Mouse (Mus musculus): Measurements from ENCODE around the gene Brk1. TPM values are rescaled to one million over a fixed set of nuclear protein-coding genes. Genes with fewer than 3 reads are reported as not detected.

Brk1 gene
- polyA plus RNA-seq, 1 experiment from 2014 or later, result 233 TPM

GRCm38 (mm10) chr6:113592637-113593036 is 11.9 kb upstream of the Brk1 start:
- Histone ChIP-seq H3K36me3 (replicated peaks; ENCODE audit: control insufficient read depth, insufficient read depth, low read depth, low read length) (no peaks in the 10 kb centered on the region), H3K4me1 (ENCODE audit: control insufficient read depth, insufficient read depth, low read length) (no peaks in the 10 kb centered on the region), H3K27me3 (ENCODE audit: control insufficient read depth, insufficient read depth, low read length) (no peaks in the 10 kb centered on the region), H3K27ac (replicated peaks; ENCODE audit: low read depth, low read length) (no peak overlapping the region), H3K4me2 (ENCODE audit: low read depth, low read length) (no peak overlapping the region), H3K9me3 (replicated peaks; ENCODE audit: control insufficient read depth, low read length) (no peaks in the 10 kb centered on the region), H3K9ac (replicated peaks; ENCODE audit: low read length) (no peak overlapping the region), H3K4me3 (ENCODE audit: low read depth, low read length) (no peak overlapping the region)
- DNase-seq (ENCODE audit: low spot score) (no peak), ATAC-seq (replicated peaks; ENCODE audit: insufficient number of reproducible peaks, low FRiP score, low TSS enrichment, low read depth) (no peak)
- 94% methylated on average over 2 of the region's 2 CpGs for WGBS

- Histone ChIP-seq H3K4me2 (ENCODE audit: low read depth, low read length) (no peak overlapping the region), H3K27me3 (ENCODE audit: control insufficient read depth, insufficient read depth, low read length) (no peaks in the 10 kb centered on the region), H3K4me3 (ENCODE audit: low read depth, low read length) (no peak overlapping the region), H3K4me1 (ENCODE audit: control insufficient read depth, insufficient read depth, low read length) (no peaks in the 10 kb centered on the region), H3K9ac (replicated peaks; ENCODE audit: low read length) (no peak overlapping the region), H3K9me3 (replicated peaks; ENCODE audit: control insufficient read depth, low read length) (no peaks in the 10 kb centered on the region), H3K36me3 (replicated peaks; ENCODE audit: control insufficient read depth, insufficient read depth, low read depth, low read length) (no peaks in the 10 kb centered on the region; the same call in 1 of the 2 replicates), H3K27ac (replicated peaks; ENCODE audit: low read depth, low read length) (no peak overlapping the region)
- no peak for ATAC-seq (replicated peaks; ENCODE audit: insufficient number of reproducible peaks, low FRiP score, low TSS enrichment, low read depth)
- DNase-seq (ENCODE audit: low spot score), result no peak
- 90% methylated on average over 4 of the region's 4 CpGs for WGBS
Measured at GRCm38 (mm10) chr6:113597945-113598344, 6.6 kb upstream of the Brk1 start.

GRCm38 (mm10) chr6:113599833-113600232 is 4.7 kb upstream of the Brk1 start:
- no peak overlapping the region for H3K9ac ChIP-seq (replicated peaks; ENCODE audit: low read length)
- 86% methylated on average over 5 of the region's 5 CpGs for WGBS
- H3K9me3 ChIP-seq (replicated peaks; ENCODE audit: control insufficient read depth, low read length), result no peaks in the 10 kb centered on the region
- no peak for ATAC-seq (replicated peaks; ENCODE audit: insufficient number of reproducible peaks, low FRiP score, low TSS enrichment, low read depth)
- DNase-seq (ENCODE audit: low spot score), result no peak
- no peaks in the 10 kb centered on the region for H3K27me3 ChIP-seq (ENCODE audit: control insufficient read depth, insufficient read depth, low read length)
- no peak overlapping the region for H3K27ac ChIP-seq (replicated peaks; ENCODE audit: low read depth, low read length)
- H3K4me3 ChIP-seq (ENCODE audit: low read depth, low read length), result no peak overlapping the region
- no peak overlapping the region for H3K4me2 ChIP-seq (ENCODE audit: low read depth, low read length)
- no peaks in the 10 kb centered on the region for H3K4me1 ChIP-seq (ENCODE audit: control insufficient read depth, insufficient read depth, low read length)
- no peaks in the 10 kb centered on the region; the same call in 1 of the 2 replicates for H3K36me3 ChIP-seq (replicated peaks; ENCODE audit: control insufficient read depth, insufficient read depth, low read depth, low read length)

DNA sequence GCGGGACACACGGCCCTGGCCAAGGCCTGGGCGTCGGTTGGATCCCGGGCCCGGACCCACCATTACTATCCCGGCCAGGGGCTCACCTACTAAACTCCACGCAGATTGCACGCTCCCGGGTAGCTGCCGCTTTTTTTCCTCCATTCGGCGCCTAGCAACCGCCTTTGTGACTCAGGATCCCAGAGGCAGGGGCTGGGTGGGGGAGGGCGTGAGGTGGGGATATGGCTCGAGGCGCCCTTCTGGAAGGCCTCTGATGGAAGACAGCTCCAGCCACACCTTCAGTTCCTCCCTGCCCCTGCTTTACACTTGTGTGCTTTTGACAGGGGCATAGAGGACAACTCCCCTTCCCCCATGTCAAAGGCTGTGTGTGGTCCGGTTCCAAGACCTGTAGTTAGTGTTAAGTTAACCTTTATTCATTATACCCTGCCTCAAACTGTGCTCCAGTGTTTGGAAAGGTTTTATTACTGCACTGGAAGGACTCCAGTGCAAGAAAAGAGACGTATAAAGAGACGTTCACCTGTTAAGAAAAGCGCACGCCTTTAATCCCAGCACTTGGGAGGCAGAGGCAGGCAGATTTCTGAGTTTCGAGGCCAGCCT is 3.9 kb upstream of the Brk1 start, which contains the start of gene Fancd2os:
Gene Fancd2os, minus strand, starts transcription at position 173 of the 597 bp plus-strand sequence.
- H3K36me3 ChIP-seq (replicated peaks; ENCODE audit: control insufficient read depth, insufficient read depth, low read depth, low read length), result no peaks in the 10 kb centered on the region; the same call in 1 of the 2 replicates
- no peaks in the 10 kb centered on the region for H3K27me3 ChIP-seq (ENCODE audit: control insufficient read depth, insufficient read depth, low read length)
- 0 out of 2 replicates have a peak within 1 kb of the TSS, but pooled peaks have one; percentile 37 for H3K9ac ChIP-seq (replicated peaks; ENCODE audit: low read length)
- 45% methylated on average over 23 of the region's 23 CpGs for WGBS
- no peaks in the 10 kb centered on the region for H3K9me3 ChIP-seq (replicated peaks; ENCODE audit: control insufficient read depth, low read length)
- H3K4me2 ChIP-seq (ENCODE audit: low read depth, low read length), result no peak within 1 kb of the TSS
- no peaks in the 10 kb centered on the region for H3K4me1 ChIP-seq (ENCODE audit: control insufficient read depth, insufficient read depth, low read length)
- DNase-seq (ENCODE audit: low spot score) (peak; percentile 23), ATAC-seq (replicated peaks; ENCODE audit: insufficient number of reproducible peaks, low FRiP score, low TSS enrichment, low read depth) (no peak)
- no peak within 1 kb of the TSS for H3K27ac ChIP-seq (replicated peaks; ENCODE audit: low read depth, low read length)
- no peak within 1 kb of the TSS for H3K4me3 ChIP-seq (ENCODE audit: low read depth, low read length)

DNA sequence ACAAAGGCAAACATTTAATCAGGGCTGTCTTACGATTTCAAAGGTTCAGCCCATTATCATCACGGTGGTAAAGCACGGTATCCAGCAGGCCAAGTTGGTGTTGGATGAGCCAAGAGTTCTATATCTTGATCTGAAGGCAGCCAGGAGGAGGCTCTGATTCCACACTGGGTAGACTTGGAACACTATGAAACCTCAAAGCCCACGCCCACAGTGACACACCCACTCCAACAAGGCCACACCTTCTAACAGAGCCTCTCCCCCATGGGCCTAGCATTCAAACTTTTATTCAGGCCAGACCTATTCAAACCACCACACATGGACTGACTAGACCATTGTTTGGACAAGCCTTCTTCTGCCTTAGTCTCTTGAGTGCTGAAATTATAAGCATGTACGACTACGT is 1.8 kb upstream of the Brk1 start:
- H3K27ac ChIP-seq (replicated peaks; ENCODE audit: low read depth, low read length), result no peak overlapping the region
- WGBS, result 92% methylated on average over 6 of the region's 6 CpGs
- no peak overlapping the region for H3K4me2 ChIP-seq (ENCODE audit: low read depth, low read length)
- H3K9ac ChIP-seq (replicated peaks; ENCODE audit: low read length), result no peak overlapping the region
- no peaks in the 10 kb centered on the region for H3K9me3 ChIP-seq (replicated peaks; ENCODE audit: control insufficient read depth, low read length)
- no peaks in the 10 kb centered on the region for H3K4me1 ChIP-seq (ENCODE audit: control insufficient read depth, insufficient read depth, low read length)
- no peaks in the 10 kb centered on the region; the same call in 1 of the 2 replicates for H3K36me3 ChIP-seq (replicated peaks; ENCODE audit: control insufficient read depth, insufficient read depth, low read depth, low read length)
- ATAC-seq (replicated peaks; ENCODE audit: insufficient number of reproducible peaks, low FRiP score, low TSS enrichment, low read depth) (no peak), DNase-seq (ENCODE audit: low spot score) (no peak)
- no peaks in the 10 kb centered on the region for H3K27me3 ChIP-seq (ENCODE audit: control insufficient read depth, insufficient read depth, low read length)
- H3K4me3 ChIP-seq (ENCODE audit: low read depth, low read length), result no peak overlapping the region

- DNase-seq (ENCODE audit: low spot score), result peak; percentile 18
- peak overlapping the region; percentile 57 for H3K4me2 ChIP-seq (ENCODE audit: low read depth, low read length)
- no peaks in the 10 kb centered on the region for H3K9me3 ChIP-seq (replicated peaks; ENCODE audit: control insufficient read depth, low read length)
- H3K27ac ChIP-seq (replicated peaks; ENCODE audit: low read depth, low read length), result no peak overlapping the region
- H3K27me3 ChIP-seq (ENCODE audit: control insufficient read depth, insufficient read depth, low read length), result no peaks in the 10 kb centered on the region
- WGBS, result 48% methylated on average over 12 of the region's 12 CpGs
- no peaks in the 10 kb centered on the region for H3K4me1 ChIP-seq (ENCODE audit: control insufficient read depth, insufficient read depth, low read length)
- H3K4me3 ChIP-seq (ENCODE audit: low read depth, low read length), result peak overlapping the region; percentile 91
- no peaks in the 10 kb centered on the region for H3K36me3 ChIP-seq (replicated peaks; ENCODE audit: control insufficient read depth, insufficient read depth, low read depth, low read length)
- ATAC-seq (replicated peaks; ENCODE audit: insufficient number of reproducible peaks, low FRiP score, low TSS enrichment, low read depth), result no peak
- peak overlapping the region; percentile 91 for H3K9ac ChIP-seq (replicated peaks; ENCODE audit: low read length)
Measured at GRCm38 (mm10) chr6:113603993-113604392, 579 bp upstream of the Brk1 start.

- H3K4me2 ChIP-seq (ENCODE audit: low read depth, low read length), result peak overlapping the region; percentile 58
- H3K4me1 ChIP-seq (ENCODE audit: control insufficient read depth, insufficient read depth, low read length), result no peaks in the 10 kb centered on the region
- WGBS, result 5% methylated on average over 10 of the region's 10 CpGs
- H3K27ac ChIP-seq (replicated peaks; ENCODE audit: low read depth, low read length), result no peak overlapping the region; the same call in 1 of the 2 replicates
- peak overlapping the region; percentile 91 for H3K9ac ChIP-seq (replicated peaks; ENCODE audit: low read length)
- no peaks in the 10 kb centered on the region for H3K9me3 ChIP-seq (replicated peaks; ENCODE audit: control insufficient read depth, low read length)
- peak overlapping the region; percentile 91 for H3K4me3 ChIP-seq (ENCODE audit: low read depth, low read length)
- DNase-seq (ENCODE audit: low spot score) (no peak), ATAC-seq (replicated peaks; ENCODE audit: insufficient number of reproducible peaks, low FRiP score, low TSS enrichment, low read depth) (peak; percentile 36; the same call in 1 of the 2 replicates)
- no peaks in the 10 kb centered on the region for H3K27me3 ChIP-seq (ENCODE audit: control insufficient read depth, insufficient read depth, low read length)
- no peaks in the 10 kb centered on the region for H3K36me3 ChIP-seq (replicated peaks; ENCODE audit: control insufficient read depth, insufficient read depth, low read depth, low read length)
Measured at GRCm38 (mm10) chr6:113605224-113605545, 613 bp downstream of the Brk1 start.

- Histone ChIP-seq H3K4me2 (ENCODE audit: low read depth, low read length) (no peak overlapping the region), H3K4me3 (ENCODE audit: low read depth, low read length) (no peak overlapping the region), H3K9ac (replicated peaks; ENCODE audit: low read length) (no peak overlapping the region), H3K4me1 (ENCODE audit: control insufficient read depth, insufficient read depth, low read length) (no peaks in the 10 kb centered on the region), H3K36me3 (replicated peaks; ENCODE audit: control insufficient read depth, insufficient read depth, low read depth, low read length) (no peaks in the 10 kb centered on the region; the same call in 1 of the 2 replicates), H3K9me3 (replicated peaks; ENCODE audit: control insufficient read depth, low read length) (no peaks in the 10 kb centered on the region), H3K27ac (replicated peaks; ENCODE audit: low read depth, low read length) (no peak overlapping the region), H3K27me3 (ENCODE audit: control insufficient read depth, insufficient read depth, low read length) (no peaks in the 10 kb centered on the region)
- WGBS, result 72% methylated on average over 6 of the region's 6 CpGs
- DNase-seq (ENCODE audit: low spot score) (no peak), ATAC-seq (replicated peaks; ENCODE audit: insufficient number of reproducible peaks, low FRiP score, low TSS enrichment, low read depth) (no peak)
Measured at GRCm38 (mm10) chr6:113608871-113609270, 4.3 kb downstream of the Brk1 start.

Measured in embryonic facial prominence, embryonic 11.5 days (tissue).